14 mouse cellular contexts compared by ENCODE assay signal in the genomic region with DNA sequence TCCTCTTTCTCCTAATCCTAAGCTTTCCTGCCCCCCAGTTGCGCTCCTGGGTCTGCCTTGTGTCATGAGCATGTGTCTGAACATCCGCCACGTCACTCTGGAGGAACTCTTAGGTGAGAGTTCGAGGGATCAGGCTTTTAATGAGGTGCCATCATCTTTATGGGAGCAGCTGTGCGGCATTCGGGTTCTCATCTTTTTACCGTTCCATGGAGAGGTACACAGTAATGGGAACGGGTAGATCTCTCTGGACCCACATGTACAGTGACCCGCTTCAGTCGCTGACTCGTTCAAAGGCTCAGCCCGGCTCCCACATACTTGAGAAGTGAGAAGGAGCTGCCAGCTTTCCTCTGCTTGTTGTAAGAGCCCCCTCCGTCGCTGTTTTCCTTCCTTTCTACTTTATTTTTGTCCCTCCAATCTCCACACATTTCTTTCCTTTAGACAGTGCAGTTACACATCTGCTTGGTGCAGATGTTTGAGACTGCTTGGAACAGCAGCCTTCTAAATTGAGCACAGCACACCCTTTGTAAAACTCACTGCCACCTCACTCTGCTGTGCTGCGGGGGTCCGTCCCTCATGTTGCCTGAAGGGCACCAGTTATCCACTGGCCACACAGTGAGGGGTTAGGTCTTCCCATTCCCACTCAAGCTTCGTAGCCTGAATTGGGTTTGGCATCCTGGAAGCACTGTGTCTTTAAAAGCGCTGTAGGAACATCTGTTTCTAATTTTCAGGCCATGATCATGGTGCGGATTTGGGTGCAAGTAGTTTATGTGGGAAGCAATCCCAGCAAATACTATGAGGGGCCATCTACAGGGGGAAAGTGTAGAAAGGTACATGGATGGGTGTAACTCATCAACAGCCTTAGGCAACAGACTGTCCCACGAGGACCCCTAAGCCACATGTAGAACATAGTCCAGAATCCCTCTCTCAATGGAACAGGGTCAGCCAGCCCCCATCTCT.
DNase-seq lines count a peak whose midpoint lies in the region; ATAC-seq and TF ChIP-seq lines count a peak whose summit lies in the region.
"Had no signal": no experiment of that assay in that cellular context is flagged by ENCODE, and none has a peak within 500 bp of the region (broad histone marks: within the 10 kb centered on the region; RNA-seq: fewer than 3 reads in every experiment).

No protein-coding gene starts in this region.

- ATAC-seq in kidney, embryonic 14.5 days (ENCODE audit: low FRiP score, low TSS enrichment): no peak
- peak; percentile 61; the same call in 1 of the 2 replicates for ATAC-seq in embryonic facial prominence, embryonic 12.5 days (ENCODE audit: insufficient number of reproducible peaks, insufficient read depth, low FRiP score, low TSS enrichment)
- no peak for ATAC-seq in midbrain, postnatal 0 days (ENCODE audit: low FRiP score)
- ATAC-seq: activated CD4-positive, CD25-positive, alpha-beta regulatory T cell, adult 4 months; hindbrain, embryonic 16.5 days had no signal

- 58% methylated on average over 20 of the region's 20 CpGs for WGBS in kidney, embryonic 14.5 days
- WGBS in embryonic facial prominence, embryonic 12.5 days: 47% methylated on average over 20 of the region's 20 CpGs
- WGBS in limb, embryonic 10.5 days: 32% methylated on average over 20 of the region's 20 CpGs
- WGBS in midbrain, postnatal 0 days: 86% methylated on average over 20 of the region's 20 CpGs

- no peaks in the 10 kb centered on the region for H3K27me3 ChIP-seq in kidney, embryonic 14.5 days (ENCODE audit: control insufficient read depth, insufficient read depth, low read length)
- H3K27me3 ChIP-seq in embryonic facial prominence, embryonic 12.5 days: no peaks in the 10 kb centered on the region
- H3K27me3 ChIP-seq in limb, embryonic 10.5 days (ENCODE audit: low read depth, poor library complexity, severe bottlenecking): no peaks in the 10 kb centered on the region
- H3K27me3 ChIP-seq in midbrain, postnatal 0 days (ENCODE audit: insufficient read depth, low read length): no peaks in the 10 kb centered on the region
- H3K27me3 ChIP-seq: neural tube, embryonic 12.5 days had no signal

- H3K4me1 ChIP-seq in kidney, embryonic 14.5 days (ENCODE audit: control insufficient read depth, insufficient read depth, low read length): no peaks in the 10 kb centered on the region
- H3K4me1 ChIP-seq in embryonic facial prominence, embryonic 12.5 days: peaks cover 17% of the 10 kb centered on the region
- H3K4me1 ChIP-seq in limb, embryonic 10.5 days: peaks cover 33% of the 10 kb centered on the region
- no peaks in the 10 kb centered on the region for H3K4me1 ChIP-seq in midbrain, postnatal 0 days (ENCODE audit: insufficient read depth, low read length)
- H3K4me1 ChIP-seq: neural tube, embryonic 12.5 days had no signal

- H3K4me2 ChIP-seq in kidney, embryonic 14.5 days (replicated peaks; ENCODE audit: low read depth, low read length): no peak overlapping the region
- peak overlapping the region; percentile 19 for H3K4me2 ChIP-seq in embryonic facial prominence, embryonic 12.5 days (replicated peaks)
- H3K4me2 ChIP-seq in midbrain, postnatal 0 days (ENCODE audit: low read depth, low read length, poor library complexity, severe bottlenecking): no peak overlapping the region
- H3K4me2 ChIP-seq: midbrain, embryonic 11.5 days; neural tube, embryonic 12.5 days had no signal

- peak overlapping the region; percentile 30; the same call in 1 of the 2 replicates for H3K27ac ChIP-seq in kidney, embryonic 14.5 days (ENCODE audit: low read depth, low read length)
- peak overlapping the region; percentile 72 for H3K27ac ChIP-seq in embryonic facial prominence, embryonic 12.5 days
- H3K27ac ChIP-seq in limb, embryonic 10.5 days: peak overlapping the region; percentile 78
- no peak overlapping the region for H3K27ac ChIP-seq in midbrain, postnatal 0 days (ENCODE audit: low read depth, low read length)
- H3K27ac ChIP-seq: neural tube, embryonic 12.5 days had no signal

- no peak overlapping the region for H3K4me3 ChIP-seq in kidney, embryonic 14.5 days (ENCODE audit: low read length)
- H3K4me3 ChIP-seq in embryonic facial prominence, embryonic 12.5 days: no peak overlapping the region
- H3K4me3 ChIP-seq in limb, embryonic 10.5 days: peak overlapping the region; percentile 30
- H3K4me3 ChIP-seq in midbrain, postnatal 0 days (ENCODE audit: low read depth, low read length): no peak overlapping the region
- H3K4me3 ChIP-seq: neural tube, embryonic 12.5 days had no signal

- DNase-seq in kidney, postnatal 10 days: no peak
- peak; percentile 61 for DNase-seq in embryo, embryonic 10 days (ENCODE audit: low spot score)
- DNase-seq in limb, embryonic 10.5 days (ENCODE audit: low spot score): peak; percentile 62
- DNase-seq in midbrain, postnatal 0 days (ENCODE audit: low spot score): no peak
- DNase-seq in spleen, adult 12 weeks (ENCODE audit: low spot score): no peak
- no peak for DNase-seq in layer of hippocampus, postnatal 25 days (ENCODE audit: extremely low spot score in 1 of 2, low spot score in 1 of 2)
- DNase-seq: liver; thymus, adult 2 months had no signal

- TF ChIP-seq CTCF in midbrain, postnatal 0 days (IDR thresholded peaks at IDR 0.05): no peak

- H3K9me3 ChIP-seq in kidney, embryonic 14.5 days (ENCODE audit: control insufficient read depth, low read length): no peaks in the 10 kb centered on the region
- no peaks in the 10 kb centered on the region for H3K9me3 ChIP-seq in embryonic facial prominence, embryonic 12.5 days
- no peaks in the 10 kb centered on the region for H3K9me3 ChIP-seq in limb, embryonic 10.5 days (replicated peaks)
- H3K9me3 ChIP-seq in midbrain, postnatal 0 days (ENCODE audit: low read length): no peaks in the 10 kb centered on the region
- H3K9me3 ChIP-seq: neural tube, embryonic 12.5 days had no signal

- no peaks in the 10 kb centered on the region for H3K36me3 ChIP-seq in kidney, embryonic 14.5 days (ENCODE audit: control insufficient read depth, insufficient read depth, low read length)
- no peaks in the 10 kb centered on the region for H3K36me3 ChIP-seq in embryonic facial prominence, embryonic 12.5 days
- no peaks in the 10 kb centered on the region for H3K36me3 ChIP-seq in limb, embryonic 10.5 days
- no peaks in the 10 kb centered on the region for H3K36me3 ChIP-seq in midbrain, postnatal 0 days (ENCODE audit: insufficient read depth, low read length)
- H3K36me3 ChIP-seq: neural tube, embryonic 12.5 days had no signal

- H3K9ac ChIP-seq in kidney, embryonic 14.5 days (ENCODE audit: low read depth, low read length): no peak overlapping the region
- no peak overlapping the region for H3K9ac ChIP-seq in embryonic facial prominence, embryonic 12.5 days
- H3K9ac ChIP-seq in midbrain, postnatal 0 days (replicated peaks; ENCODE audit: low read length, poor library complexity, severe bottlenecking): no peak overlapping the region
- H3K9ac ChIP-seq: neural tube, embryonic 12.5 days had no signal

Comparison
In these comparisons a context has a peak if more than half of its experiments do, and no peak if none do; other contexts are left out.
1. DNase-seq: peak in embryo, embryonic 10 days (single experiment) and limb, embryonic 10.5 days (single experiment); none in kidney, postnatal 10 days (single experiment), midbrain, postnatal 0 days (single experiment), spleen, adult 12 weeks (single experiment) and layer of hippocampus, postnatal 25 days (0 of 2).